In the genomic region with DNA sequence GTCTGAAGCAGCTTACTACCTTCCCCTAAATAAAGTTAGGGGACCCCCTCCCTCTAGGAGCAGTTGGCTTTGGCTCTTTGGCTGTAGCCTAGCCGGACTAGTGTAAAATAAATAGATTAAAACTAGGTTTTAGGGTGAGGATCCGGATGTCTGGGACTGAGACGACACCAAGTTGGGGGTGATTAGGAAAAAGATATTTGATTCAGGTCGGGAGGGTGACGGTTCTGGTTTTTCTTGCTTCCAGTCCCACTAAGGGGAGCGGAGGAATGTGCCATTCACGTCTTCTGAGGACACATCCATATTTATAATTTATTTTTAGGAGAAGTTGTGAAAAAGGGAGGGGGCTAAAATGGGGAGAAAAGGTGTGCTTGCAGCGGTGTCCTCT, we compare ENCODE assay signal across 8 mouse cellular contexts.
DNase-seq lines count a peak whose midpoint lies in the region; ATAC-seq and TF ChIP-seq lines count a peak whose summit lies in the region.

No protein-coding gene starts in this region.

- 23% methylated on average over 8 of the region's 8 CpGs for WGBS in heart, embryonic 15.5 days
- 8% methylated on average over 8 of the region's 8 CpGs for WGBS in hindbrain, embryonic 11.5 days
- 9% methylated on average over 8 of the region's 8 CpGs for WGBS in midbrain, embryonic 10.5 days

- intact Hi-C loops in heart, postnatal 36 days (cut with DNase I) = loop anchor here (2.0 to 5.0 kb wide), 4 partner anchors 134 to 284 kb away; a partner anchor contains a TSS
- intact Hi-C loops in left cerebral cortex, postnatal 36 days (cut with DNase I) = no loop called here

- peak overlapping the region; percentile 86 for H3K4me2 ChIP-seq in heart, embryonic 15.5 days
- peak overlapping the region; percentile 99 for H3K4me2 ChIP-seq in hindbrain, embryonic 11.5 days (replicated peaks; ENCODE audit: low read depth, low read length)

- TF ChIP-seq POLR2A in bone marrow macrophage, adult 2 months (IDR thresholded peaks at IDR 0.05; ENCODE audit: borderline replicate concordance, low read depth, low read length) = no peak

- peak overlapping the region; percentile 79 for H3K9ac ChIP-seq in heart, embryonic 15.5 days
- H3K9ac ChIP-seq in hindbrain, embryonic 11.5 days (ENCODE audit: low read depth, low read length) = no peak overlapping the region

- DNase-seq in heart, postnatal 36 days = no peak
- no peak for DNase-seq in hindbrain, embryonic 11.5 days (ENCODE audit: low spot score)
- DNase-seq in midbrain, embryonic 10.5 days (ENCODE audit: low spot score) = no peak
- no peak for DNase-seq in left cerebral cortex, adult 11 months (ENCODE audit: low spot score)
- no peak for DNase-seq in left cerebral cortex, postnatal 36 days (ENCODE audit: low spot score in 2 of 2)

- no peaks in the 10 kb centered on the region for H3K36me3 ChIP-seq in heart, embryonic 15.5 days
- no peaks in the 10 kb centered on the region for H3K36me3 ChIP-seq in hindbrain, embryonic 11.5 days (ENCODE audit: control insufficient read depth, insufficient read depth, low read length)
- H3K36me3 ChIP-seq in midbrain, embryonic 10.5 days = no peaks in the 10 kb centered on the region

- peak overlapping the region; percentile 79 for H3K4me3 ChIP-seq in heart, embryonic 15.5 days
- peak overlapping the region; percentile 60; the same call in 1 of the 2 replicates for H3K4me3 ChIP-seq in bone marrow macrophage, adult 2 months (ENCODE audit: insufficient read depth, low read length)
- H3K4me3 ChIP-seq in hindbrain, embryonic 11.5 days (ENCODE audit: low read depth, low read length) = peak overlapping the region; percentile 79
- peak overlapping the region; percentile 90 for H3K4me3 ChIP-seq in midbrain, embryonic 10.5 days

- TF ChIP-seq CTCF in bone marrow macrophage, adult 2 months (IDR thresholded peaks at IDR 0.05; ENCODE audit: low read depth, low read length) = no peak

- H3K4me1 ChIP-seq in heart, embryonic 15.5 days (replicated peaks) = peaks cover 25% of the 10 kb centered on the region
- H3K4me1 ChIP-seq in bone marrow macrophage, adult 2 months (ENCODE audit: control insufficient read depth, insufficient read depth, low read length) = peaks cover 2% of the 10 kb centered on the region; the same call in 1 of the 2 replicates
- H3K4me1 ChIP-seq in hindbrain, embryonic 11.5 days (replicated peaks; ENCODE audit: control insufficient read depth, insufficient read depth, low read length) = no peaks in the 10 kb centered on the region
- H3K4me1 ChIP-seq in midbrain, embryonic 10.5 days = peaks cover 68% of the 10 kb centered on the region

- no peaks in the 10 kb centered on the region for H3K27me3 ChIP-seq in heart, embryonic 15.5 days
- H3K27me3 ChIP-seq in hindbrain, embryonic 11.5 days (ENCODE audit: control insufficient read depth, insufficient read depth, low read length) = peaks cover 33% of the 10 kb centered on the region
- H3K27me3 ChIP-seq in midbrain, embryonic 10.5 days (ENCODE audit: low read depth, poor library complexity, severe bottlenecking) = peaks cover 97% of the 10 kb centered on the region

- no peaks in the 10 kb centered on the region for H3K9me3 ChIP-seq in heart, embryonic 15.5 days (replicated peaks)
- no peaks in the 10 kb centered on the region for H3K9me3 ChIP-seq in hindbrain, embryonic 11.5 days (ENCODE audit: control insufficient read depth, low read length)
- no peaks in the 10 kb centered on the region for H3K9me3 ChIP-seq in midbrain, embryonic 10.5 days (replicated peaks)

- H3K27ac ChIP-seq in heart, embryonic 15.5 days = no peak overlapping the region
- no peak overlapping the region for H3K27ac ChIP-seq in bone marrow macrophage, adult 2 months (ENCODE audit: insufficient read depth, low read depth, low read length)
- no peak overlapping the region for H3K27ac ChIP-seq in hindbrain, embryonic 11.5 days (ENCODE audit: low read depth, low read length)
- H3K27ac ChIP-seq in midbrain, embryonic 10.5 days (replicated peaks) = no peak overlapping the region

- ATAC-seq in heart, embryonic 15.5 days (replicated peaks; ENCODE audit: insufficient number of reproducible peaks, insufficient read depth, low FRiP score, low read depth) = no peak
- no peak; the same call in 1 of the 2 replicates for ATAC-seq in hindbrain, embryonic 11.5 days (ENCODE audit: low FRiP score)
- no peak for ATAC-seq in erythroid progenitor cell, adult 5-6 weeks (replicated peaks; ENCODE audit: low FRiP score, poor library complexity, severe bottlenecking)
